Mouse (Mus musculus): ENCODE results near the gene Actn2. TPM values are rescaled to one million over a fixed set of nuclear protein-coding genes. Genes with fewer than 3 reads are reported as not detected.

The Actn2 gene
- total RNA-seq (2021), result 1,000 to 10,000 TPM; 1,714 to 1,786 TPM
- long read RNA-seq, experiment 1, transcript Actn2-201 (21 exons, 3,013 nt), result major isoform, 1,071 of 1,929 reads
- long read RNA-seq, experiment 1, transcript Actn2-203 (22 exons, 2,920 nt), result minor isoform, 5 of 1,929 reads
- long read RNA-seq, experiment 1, partial matches to known transcripts, result 793 of 1,929 reads
- long read RNA-seq, experiment 1, other reads (novel, unspliced or antisense), result 60 of 1,929 reads
- long read RNA-seq, experiment 2, transcript Actn2-201 (21 exons, 3,013 nt), result major isoform, 462 of 993 reads
- long read RNA-seq, experiment 2, partial matches to known transcripts, result 486 of 993 reads
- long read RNA-seq, experiment 2, other reads (novel, unspliced or antisense), result 44 of 993 reads

DNA sequence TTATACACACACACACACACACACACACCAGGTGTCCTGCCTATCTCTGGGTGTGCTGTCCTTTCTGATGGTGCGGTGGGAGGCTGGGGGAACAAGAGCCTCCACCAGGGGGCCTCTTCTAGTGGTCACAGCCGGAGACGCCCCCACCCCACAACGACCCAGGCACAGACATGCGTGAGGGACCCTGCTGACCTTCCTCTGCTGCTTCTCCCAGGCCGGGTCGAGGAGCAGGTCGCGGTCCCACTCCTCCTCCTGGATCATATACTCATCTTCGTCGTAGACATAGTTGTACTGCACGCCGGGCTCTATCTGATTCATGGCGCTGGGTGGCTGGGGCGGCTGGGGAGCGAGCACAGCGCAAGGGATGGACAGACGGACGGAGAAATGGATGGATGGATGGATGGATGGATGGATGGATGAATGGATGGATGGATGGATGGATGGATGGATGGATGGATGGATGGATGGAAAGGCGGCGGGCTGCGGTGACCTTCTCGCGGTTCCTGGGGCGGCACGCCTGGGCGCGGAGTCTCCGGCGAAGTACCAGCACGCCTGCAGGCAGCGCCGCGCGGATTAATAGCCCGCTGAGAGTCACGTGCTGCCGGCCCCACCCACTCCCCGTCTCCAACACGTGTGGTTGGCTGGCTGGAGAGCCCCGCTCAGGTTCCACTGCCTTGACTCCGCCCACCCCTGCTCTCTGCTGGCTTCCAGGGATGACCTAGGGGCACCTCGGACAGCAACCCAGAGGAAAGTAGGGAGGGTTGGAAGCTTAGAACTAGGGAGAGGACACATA, at the start of gene Actn2:
TSS of gene Actn2 (minus strand) at position 578 of the 793 bp plus-strand sequence.
- DNase-seq, result peak; percentile 85 to 88

DNA sequence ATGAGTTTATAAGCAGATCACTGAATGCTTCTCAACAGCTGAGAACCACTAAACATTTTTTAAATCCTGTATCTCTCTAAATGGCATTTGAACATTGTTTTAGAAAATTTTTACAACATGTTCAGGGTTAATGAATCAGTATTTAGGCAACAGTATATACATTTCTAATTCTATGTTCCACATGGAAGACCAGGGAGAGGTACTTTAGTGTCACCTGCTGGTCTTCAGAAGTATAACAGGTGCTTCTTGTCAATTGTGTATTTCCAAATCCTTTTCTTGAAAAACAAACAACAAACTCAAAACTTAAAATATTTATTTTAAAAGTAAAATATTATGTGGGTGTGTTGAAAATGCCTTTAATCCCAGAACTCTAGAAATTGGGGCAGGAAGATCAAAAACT, 45.7 kb upstream of the Actn2 start:
- DNase-seq, result peak in 1 of 2 experiments; percentile 34

DNA sequence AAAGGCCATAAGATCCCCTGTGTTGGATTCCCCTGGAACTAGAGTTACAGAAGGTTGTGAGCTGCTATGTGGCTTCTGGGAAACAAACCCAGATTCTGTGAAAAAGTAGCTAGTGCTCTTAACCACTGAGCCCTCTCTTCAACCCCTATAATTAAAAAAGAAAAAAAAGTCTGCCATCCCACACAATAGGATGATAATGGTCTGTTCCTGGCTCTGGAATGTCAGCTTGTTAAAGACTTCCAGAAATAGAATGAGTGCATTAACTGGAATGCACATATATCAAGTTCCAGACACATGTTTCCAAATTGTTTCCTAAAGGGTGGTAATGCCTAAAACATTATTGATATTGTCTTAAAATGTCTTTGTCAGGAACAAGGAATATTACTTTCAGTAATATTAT, 44.2 kb upstream of the Actn2 start:
- no peak for DNase-seq

DNA sequence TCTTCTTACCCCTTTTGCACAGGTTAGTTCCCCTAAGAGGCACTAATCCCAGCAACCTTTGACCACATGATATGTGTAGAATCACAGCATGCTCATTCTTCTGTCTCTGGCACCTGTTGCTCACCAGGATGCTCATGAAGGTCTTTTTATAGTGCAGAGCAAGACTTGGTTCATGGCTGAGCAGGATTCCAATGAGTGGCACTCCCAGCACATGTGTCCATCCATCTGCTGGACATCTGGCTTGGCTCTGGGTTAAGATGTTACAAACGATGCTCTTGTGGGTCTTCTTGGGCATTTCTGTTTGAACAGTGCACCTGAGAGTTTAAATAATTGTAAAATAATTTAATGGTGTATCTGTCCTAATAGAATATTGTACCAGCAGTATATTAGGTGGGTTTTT, 36.2 kb upstream of the Actn2 start:
- no peak for DNase-seq

DNA sequence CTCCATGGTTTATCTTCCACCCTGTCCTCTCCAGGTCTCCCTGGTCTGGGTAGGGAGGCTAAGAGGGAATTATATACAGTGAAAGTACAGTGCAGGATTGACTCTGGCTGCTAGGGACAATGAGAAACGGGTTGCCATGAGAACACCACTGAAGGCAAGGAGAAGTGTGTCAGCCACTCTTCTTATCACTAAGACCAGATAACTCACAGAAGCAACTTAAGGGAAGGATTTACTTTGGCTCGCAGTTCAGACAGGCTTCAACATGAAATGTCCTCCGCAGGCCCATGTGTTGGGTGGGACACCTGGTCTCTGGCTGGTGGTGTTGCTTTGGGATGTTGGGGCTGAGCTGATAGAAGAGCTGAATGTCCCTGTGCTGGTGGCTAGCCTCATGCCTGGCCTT, 32.2 kb upstream of the Actn2 start:
- no peak for DNase-seq

DNA sequence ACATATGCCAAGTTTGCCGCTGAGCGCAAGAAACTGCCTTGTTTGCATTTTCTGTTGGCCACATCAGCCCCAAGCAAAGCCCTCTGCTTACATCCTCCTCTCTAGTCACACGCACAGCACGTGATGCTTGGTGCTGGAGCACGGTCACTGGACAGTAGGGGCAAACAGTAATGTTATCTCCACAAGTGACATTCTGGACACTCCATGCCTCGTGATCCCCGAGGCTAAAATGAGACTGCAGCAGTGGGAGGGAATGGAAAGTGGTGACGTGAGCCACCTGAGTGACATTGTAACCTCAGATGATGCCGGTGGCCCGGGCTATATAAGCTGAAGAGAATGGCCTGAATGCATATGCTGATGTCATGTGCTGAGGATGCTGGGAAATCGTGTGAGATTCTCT, 29.4 kb upstream of the Actn2 start:
- DNase-seq, result peak; percentile 82 to 89

DNA sequence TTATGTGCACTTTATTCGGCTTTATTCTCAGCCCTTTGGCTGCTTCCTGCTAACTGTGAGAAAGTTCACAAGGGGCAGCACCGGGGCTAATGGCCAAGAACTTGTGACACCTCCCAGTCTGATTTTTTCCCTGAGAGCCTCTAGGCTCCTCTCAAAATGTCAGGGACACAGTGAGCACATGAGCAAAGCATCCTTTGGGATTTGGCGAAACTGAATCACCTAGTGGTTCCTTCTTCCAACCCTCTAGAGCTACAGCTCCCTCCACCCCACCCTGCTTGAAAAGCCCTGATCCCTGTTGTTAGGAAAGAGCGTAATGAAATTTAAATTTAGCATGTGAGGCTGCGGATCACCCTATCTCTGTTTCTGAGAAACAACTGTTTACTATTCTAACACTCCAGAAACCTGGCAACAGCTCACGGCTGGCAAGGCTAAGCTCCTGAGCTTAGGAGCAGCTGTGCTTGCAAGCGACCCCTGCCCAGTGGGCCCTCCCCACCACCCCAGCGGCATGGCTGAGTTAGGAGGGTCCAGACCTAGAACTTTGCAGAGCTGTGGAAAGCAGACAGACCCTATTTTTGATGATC, 28.6 kb upstream of the Actn2 start:
- peak; percentile 76 to 77 for DNase-seq

DNA sequence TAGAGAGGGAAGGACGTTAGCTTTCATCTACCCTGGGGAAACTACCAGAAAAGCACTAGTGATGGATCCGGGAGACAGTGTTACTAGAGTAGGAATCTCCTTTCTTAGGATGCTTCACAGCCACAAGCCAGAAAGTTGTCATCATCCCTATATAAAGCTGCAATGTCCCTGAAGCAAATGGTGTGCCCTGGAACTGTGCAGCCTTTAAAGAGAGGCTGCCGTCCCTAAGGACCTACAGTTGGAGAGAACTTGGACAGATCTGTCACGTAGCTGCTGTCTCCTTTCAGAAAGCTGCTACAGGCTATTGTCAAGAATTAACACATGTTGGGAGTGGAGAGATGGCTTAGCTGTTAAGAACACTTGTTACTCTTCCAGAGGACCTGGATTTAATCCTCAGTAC, 20.9 kb upstream of the Actn2 start:
- no peak for DNase-seq

DNA sequence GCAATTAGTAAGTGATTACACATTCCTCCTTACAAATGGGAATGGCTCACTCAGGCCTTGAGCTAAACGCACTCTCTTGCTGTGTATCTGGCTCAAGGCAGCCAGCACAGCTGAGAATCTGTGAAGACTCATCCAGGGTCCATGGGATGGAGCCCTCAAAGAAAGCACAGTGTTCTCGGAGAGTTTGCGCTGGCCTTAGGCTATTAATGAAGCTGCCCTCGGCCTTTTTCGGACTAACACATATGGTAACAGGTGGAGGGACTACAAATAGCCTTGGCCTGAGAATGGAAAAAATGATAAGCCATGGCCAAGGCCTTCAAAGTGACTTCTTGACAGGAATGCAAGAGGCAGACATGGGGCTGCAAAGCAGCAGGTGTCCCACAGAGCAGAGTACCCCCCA, 17.0 kb upstream of the Actn2 start:
- peak; percentile 39 to 45 for DNase-seq

DNA sequence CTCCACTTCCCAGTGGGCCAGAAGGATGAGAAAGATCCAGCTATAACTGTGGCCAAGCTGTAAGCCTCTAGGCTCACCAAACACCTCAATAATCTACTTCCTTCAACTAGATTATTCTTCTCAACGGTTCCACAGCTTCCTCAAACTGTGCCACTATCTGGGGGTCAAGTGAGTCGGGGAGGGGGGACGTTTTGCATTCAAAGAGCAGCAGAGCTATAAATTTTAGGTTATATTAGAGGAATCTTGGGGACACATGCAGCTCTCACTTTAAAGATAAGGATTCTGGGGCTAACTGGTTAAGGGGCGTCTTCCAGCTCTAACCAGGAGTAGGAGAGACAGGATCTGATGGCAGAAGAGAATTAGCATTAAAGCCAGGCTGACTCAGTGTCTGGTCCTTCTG, 15.6 kb upstream of the Actn2 start:
- no peak for DNase-seq

DNA sequence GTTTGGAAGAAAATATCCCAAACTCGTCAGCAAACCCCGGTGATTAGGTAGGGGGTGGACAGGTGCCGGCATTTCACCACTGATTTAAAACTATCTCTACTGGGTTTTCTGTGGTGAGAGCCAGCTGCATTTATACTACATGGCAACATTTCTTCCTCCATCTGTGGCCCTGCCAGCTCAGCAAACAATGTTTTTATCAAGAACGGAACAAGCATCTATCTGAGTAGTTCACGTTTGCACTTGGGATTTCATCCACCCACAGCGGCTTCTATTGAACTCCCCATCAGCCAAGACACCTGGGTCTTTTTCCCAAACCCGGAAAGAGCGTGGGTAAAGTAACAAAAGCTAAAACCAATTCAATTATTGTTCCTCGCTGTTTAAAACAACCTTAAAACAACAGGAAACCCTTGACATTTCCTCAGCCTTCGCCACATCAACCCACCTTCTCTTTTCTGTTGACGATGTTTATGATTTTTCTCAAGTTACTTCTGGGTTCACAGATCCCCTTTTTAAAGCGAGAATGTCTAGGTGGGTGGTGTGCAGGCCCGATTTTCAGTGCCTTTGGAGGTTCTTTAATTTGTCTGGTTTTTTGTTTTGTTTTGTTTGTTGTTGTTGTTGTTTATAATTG, 8.8 kb upstream of the Actn2 start:
- DNase-seq, result no peak

DNA sequence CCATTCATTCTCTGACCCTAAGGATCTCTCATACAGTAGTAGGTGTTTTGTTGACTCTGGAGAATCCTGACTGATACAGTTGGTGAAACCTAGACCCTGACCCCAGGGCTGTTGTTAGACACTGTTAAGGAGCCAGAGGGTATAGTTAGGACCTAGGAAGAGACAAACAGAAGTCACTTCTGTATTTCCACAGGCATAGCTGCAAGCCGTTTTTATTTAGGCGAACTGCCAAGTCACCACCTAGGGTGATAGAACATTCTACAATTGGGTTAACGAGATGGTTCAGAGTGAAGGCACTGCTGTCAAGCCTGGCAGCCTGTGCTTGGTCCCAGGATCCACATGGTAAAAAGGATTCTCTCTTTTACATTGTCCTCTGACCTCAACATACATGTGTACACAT, 6.3 kb upstream of the Actn2 start:
- DNase-seq, result no peak

DNA sequence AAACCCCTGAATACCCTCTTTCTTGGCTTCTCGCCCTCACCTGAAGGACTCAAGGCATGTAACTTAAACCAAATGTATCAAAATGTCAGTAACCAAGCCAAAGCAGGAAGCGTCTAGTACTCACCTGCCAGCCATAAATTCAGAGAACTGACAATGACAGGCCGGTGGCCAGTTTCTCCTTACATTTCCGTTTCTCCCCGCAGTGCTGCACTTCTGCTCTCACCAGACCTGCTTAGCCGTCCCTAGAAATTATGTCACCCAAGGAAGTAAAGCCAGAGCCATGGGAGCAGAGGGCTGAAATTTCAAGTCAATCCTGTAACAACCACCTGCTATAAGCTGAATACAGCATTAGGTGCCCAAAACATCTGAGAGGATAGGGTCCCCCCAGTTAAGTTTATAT, 887 bp upstream of the Actn2 start:
- DNase-seq, result no peak

DNA sequence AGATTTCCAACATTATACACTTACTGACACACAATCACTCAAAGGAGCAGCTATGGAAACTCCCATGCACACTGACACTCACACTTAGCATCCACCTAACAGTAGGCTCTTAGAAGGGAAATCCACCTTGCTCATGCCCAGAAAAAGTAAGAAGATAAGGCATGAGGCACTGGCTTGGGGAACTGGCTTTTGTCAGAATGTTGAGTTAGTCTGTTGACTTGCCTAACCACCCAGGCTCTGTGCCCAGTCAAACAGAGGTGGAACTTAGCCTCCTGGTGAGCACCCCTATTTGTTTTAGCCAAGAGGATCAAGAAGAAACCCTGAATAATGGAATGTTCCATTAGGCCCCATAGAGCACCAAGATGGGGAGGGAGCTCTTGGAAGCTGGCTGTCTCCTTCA, 1.1 kb downstream of the Actn2 start:
- DNase-seq, result peak; percentile 63 to 70

DNA sequence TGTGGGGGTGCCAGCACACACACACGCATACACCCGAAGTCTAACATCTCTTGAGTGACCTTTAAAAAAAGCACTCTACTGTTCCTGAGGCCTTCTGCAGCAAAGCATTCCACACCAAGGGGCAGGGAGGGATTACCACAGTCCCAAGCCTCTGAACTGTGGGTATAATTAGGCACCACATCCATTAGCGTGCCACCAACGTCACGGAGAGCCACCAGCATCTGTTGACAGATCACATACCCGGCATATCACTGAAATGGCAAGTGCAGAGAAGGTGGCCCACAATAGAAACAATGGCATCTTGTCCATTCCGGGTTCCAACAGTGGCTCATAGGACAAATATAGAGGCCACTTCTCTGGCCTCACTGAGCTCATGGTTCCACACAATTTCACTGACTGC, 2.8 kb downstream of the Actn2 start:
- peak; percentile 70 to 86 for DNase-seq

DNA sequence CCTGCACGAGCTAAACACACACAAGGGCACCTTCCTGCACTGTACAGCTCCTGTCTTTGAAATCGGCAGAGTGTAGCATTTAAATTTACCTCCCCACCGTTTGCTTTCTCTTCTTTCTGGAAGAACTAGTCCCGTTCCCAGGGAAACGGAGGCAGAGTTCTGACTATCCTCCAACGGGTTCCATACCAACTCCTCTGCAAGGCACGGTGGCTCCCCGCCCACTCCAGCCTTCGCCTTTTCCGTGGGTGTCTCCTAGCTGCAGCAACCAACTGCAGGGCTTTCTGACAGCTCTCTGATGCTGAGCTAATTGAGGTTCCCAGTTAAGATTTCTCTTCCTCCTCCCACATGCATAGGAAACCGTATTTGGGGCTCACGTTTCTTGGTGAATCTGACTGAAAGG, 6.5 kb downstream of the Actn2 start:
- no peak for DNase-seq

DNA sequence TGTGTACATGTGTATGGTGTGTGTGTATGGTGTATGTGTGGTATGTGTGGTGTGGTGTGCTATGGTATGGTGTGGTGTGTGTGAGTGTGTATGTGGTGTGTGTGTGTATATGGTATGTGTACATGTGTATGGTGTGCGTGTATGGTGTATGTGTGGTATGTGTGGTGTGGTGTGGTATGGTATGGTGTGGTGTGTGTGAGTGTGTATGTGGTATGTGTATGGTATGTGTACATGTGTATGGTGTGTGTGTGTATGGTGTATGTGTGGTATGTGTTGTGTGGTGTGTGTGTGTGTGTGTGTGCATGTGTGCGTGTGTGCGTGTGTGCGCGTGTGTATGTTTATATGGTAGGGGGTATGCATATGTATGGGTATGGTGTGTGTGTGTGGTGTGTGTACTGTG, 9.0 kb downstream of the Actn2 start:
- no peak for DNase-seq

DNA sequence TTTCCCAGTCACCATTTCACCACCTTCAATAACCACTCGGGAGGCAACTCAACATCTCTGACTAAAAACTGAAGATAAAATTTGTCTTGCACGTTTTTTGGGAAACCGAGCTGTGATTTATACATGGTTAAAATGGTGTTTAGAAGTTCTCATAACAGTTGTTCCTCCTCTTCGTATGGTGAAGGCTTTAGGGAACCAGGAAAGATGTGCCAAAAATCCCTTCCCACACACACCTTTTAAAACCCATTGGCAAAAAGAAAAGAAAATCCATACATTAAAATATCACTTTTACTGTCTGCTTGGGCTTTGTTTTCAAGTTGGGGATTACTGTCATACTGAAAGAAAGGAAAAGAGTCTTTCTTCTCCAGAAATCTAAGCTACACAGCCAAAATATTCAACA, 12.2 kb downstream of the Actn2 start:
- DNase-seq, result no peak

DNA sequence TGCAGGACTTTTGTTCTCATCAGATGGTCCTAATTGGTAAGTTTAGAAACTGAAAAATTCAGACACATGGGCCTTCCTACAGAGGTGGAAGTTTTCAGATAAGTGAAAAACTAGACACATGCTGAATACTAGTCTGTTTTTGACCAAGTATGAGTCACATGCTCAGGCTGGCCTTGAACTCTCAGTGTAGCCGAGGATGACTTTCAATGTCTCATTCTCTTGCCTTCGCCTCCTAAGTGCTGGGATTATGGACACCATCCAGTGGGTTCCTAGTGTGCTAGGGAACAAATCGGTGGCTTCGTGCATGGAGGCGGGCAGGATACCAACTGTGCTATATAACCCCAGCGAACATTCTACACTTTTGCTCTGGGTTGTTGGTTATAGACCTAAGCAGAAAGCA, 13.0 kb downstream of the Actn2 start:
- no peak for DNase-seq

DNA sequence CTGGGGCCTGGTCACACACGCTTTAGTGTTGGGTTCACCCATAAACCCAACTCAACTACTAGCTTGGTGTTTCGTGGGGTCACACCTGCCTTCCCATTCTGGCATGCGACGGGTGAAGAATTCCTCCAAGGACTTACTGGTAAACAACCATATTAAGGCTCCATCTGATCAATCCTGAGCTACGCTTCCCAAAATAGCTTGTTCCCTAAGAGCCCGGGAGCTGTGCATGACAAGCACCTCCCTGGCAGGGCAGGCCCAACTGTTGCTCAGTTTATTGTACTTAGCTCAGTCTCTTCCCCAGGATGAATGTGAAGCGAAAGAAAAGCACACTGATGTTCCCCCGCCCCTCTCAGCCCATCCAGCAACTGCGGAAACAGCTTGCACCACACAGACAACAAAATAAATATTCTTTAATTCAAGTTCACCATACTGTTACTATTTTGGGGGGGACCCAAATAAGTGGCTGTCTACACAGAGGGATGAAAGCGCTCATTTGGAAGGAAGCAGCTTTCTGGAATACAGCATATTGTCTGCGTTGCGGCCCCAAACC, 17.4 kb downstream of the Actn2 start:
- peak; percentile 45 to 50 for DNase-seq

DNA sequence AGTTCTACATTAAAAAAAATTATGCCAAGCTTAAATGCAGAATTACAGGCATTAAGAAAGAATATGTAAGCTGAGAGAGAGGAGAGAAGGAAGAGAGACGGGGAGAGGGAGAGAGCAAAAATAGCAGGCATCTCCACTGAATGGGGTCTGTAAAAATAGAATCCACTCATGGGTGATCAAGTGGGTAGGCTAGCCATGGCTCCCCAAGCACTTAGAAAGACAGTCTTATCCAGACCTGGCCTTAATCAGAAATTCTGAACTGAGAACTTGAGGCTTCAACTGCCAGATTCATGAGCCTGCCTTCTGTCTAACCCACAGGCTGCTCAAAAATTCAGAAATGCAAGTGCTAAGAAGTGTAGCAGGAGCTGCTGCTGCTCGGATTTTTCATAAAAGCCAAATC, 20.4 kb downstream of the Actn2 start:
- peak in 1 of 2 experiments; percentile 61 for DNase-seq

DNA sequence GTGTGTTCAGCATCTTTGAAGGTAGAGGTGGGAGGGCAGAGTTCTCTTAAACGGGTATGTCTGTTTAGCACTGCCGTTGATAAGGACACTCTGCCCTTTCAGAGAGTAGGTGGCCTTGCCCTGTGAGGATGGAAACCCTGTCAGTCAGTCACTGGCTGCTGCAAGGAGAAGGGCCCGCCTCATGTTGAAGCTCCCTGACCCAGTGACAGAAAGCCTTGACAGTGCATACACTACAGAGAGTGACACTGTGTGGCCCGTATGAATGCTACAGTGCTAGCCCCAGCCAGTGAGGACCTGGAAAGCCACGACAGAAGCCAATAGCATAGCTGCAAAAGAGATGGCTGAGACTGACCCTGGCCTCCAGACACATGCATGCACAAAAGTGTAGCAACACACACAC, 22.5 kb downstream of the Actn2 start:
- DNase-seq, result peak in 1 of 2 experiments; percentile 42
